Mouse (Mus musculus): ENCODE measurements around the gene Nyap1.

GRCm38 (mm10) chr5:137746282-137746850 lies 5.0 kb upstream of the Nyap1 start:
- TF ChIP-seq CTCF (IDR thresholded peaks at IDR 0.05; ENCODE audit: low read depth) = no peak
- no peak for TF ChIP-seq EP300 (IDR thresholded peaks at IDR 0.05; ENCODE audit: low read depth)

Data from liver, embryonic 14.5 days (tissue).